Mouse (Mus musculus) embryonic fibroblast, embryonic 13.5 days (primary cell): ENCODE measurements around the gene Gosr1.

Source experiments
- CTCF ChIP-seq: IDR thresholded peaks from 2 replicates; pipeline ENCODE4 v1.5.1; 2011; ENCODE audit warnings: mild to moderate bottlenecking, control low read depth, low read length, moderate library complexity, borderline replicate concordance; ENCODE audit not compliant: insufficient read depth
- POLR2A ChIP-seq: IDR thresholded peaks from 2 replicates; pipeline ENCODE4 v1.6.1; 2011; ENCODE audit warnings: low read depth, mild to moderate bottlenecking, control low read depth, low read length, moderate library complexity

GRCm38 (mm10) chr11:76748819-76749218 lies 14.6 kb downstream of the Gosr1 start:
- no peak for TF ChIP-seq CTCF
- no peak for TF ChIP-seq POLR2A
